12 mouse cellular contexts compared by ENCODE assay signal in genomic region chr8:46475942-46476341, GRCm38 (mm10).
"Had no signal": no experiment of that assay in that cellular context is flagged by ENCODE, and none has a peak within 500 bp of the region (broad histone marks: within the 10 kb centered on the region; RNA-seq: fewer than 3 reads in every experiment).

No protein-coding gene starts in this region.

- H3K27ac ChIP-seq: kidney, embryonic 15.5 days; left cerebral cortex, adult 2 months; limb, embryonic 15.5 days; midbrain, embryonic 12.5 days; neural tube, embryonic 13.5 days had no signal

- H3K36me3 ChIP-seq: kidney, embryonic 15.5 days; limb, embryonic 15.5 days; midbrain, embryonic 12.5 days; neural tube, embryonic 13.5 days had no signal

- H3K4me2 ChIP-seq: kidney, embryonic 15.5 days; limb, embryonic 15.5 days; lung, embryonic 14.5 days; midbrain, embryonic 12.5 days; neural tube, embryonic 13.5 days had no signal

- H3K27me3 ChIP-seq: kidney, embryonic 15.5 days; limb, embryonic 15.5 days had no signal

- H3K4me3 ChIP-seq: kidney, embryonic 15.5 days; left cerebral cortex, adult 2 months; limb, embryonic 15.5 days; midbrain, embryonic 12.5 days; neural tube, embryonic 13.5 days had no signal

- DNase-seq: kidney, adult 11 months; kidney, postnatal 14 days; lung, embryonic 14.5 days; retina, postnatal 1 day; thymus, adult 18-20 months; thymus, postnatal 14 days had no signal

- ATAC-seq: midbrain, embryonic 16.5 days had no signal

- H3K9me3 ChIP-seq: kidney, embryonic 15.5 days; limb, embryonic 15.5 days; midbrain, embryonic 12.5 days; neural tube, embryonic 13.5 days had no signal

- H3K9ac ChIP-seq: kidney, embryonic 15.5 days; limb, embryonic 15.5 days; lung, embryonic 14.5 days; midbrain, embryonic 12.5 days; neural tube, embryonic 13.5 days had no signal
